Mouse (Mus musculus): ENCODE measurements around the gene Tmem203. TPM values are rescaled to one million over a fixed set of nuclear protein-coding genes. Genes with fewer than 3 reads are reported as not detected.

Gene Tmem203
- polyA plus RNA-seq, 1 experiment from 2014 or later: 24.5 TPM

GRCm38 (mm10) chr2:25297093-25297492 is 41.9 kb downstream of the Tmem203 start:
- H3K36me3 ChIP-seq: no peaks in the 10 kb centered on the region
- H3K4me1 ChIP-seq: peaks cover 7% of the 10 kb centered on the region; the same call in 1 of the 2 replicates
- no peak for ATAC-seq (ENCODE audit: borderline replicate concordance, extremely low read depth, low FRiP score, low TSS enrichment)
- no peaks in the 10 kb centered on the region for H3K9me3 ChIP-seq
- H3K4me2 ChIP-seq: no peak overlapping the region
- H3K9ac ChIP-seq: no peak overlapping the region
- H3K4me3 ChIP-seq: no peak overlapping the region
- WGBS: 70% methylated on average over 8 of the region's 8 CpGs
- H3K27me3 ChIP-seq: peaks cover 43% of the 10 kb centered on the region
- no peak overlapping the region for H3K27ac ChIP-seq

GRCm38 (mm10) chr2:25298046-25298445 is 42.8 kb downstream of the Tmem203 start:
- Histone ChIP-seq H3K4me3 (no peak overlapping the region), H3K9ac (no peak overlapping the region), H3K36me3 (no peaks in the 10 kb centered on the region), H3K27me3 (peaks cover 38% of the 10 kb centered on the region), H3K27ac (no peak overlapping the region), H3K4me1 (no peaks in the 10 kb centered on the region), H3K9me3 (no peaks in the 10 kb centered on the region), H3K4me2 (no peak overlapping the region)
- WGBS: 73% methylated on average over 10 of the region's 10 CpGs
- ATAC-seq (ENCODE audit: borderline replicate concordance, extremely low read depth, low FRiP score, low TSS enrichment): no peak

- no peak overlapping the region for H3K4me3 ChIP-seq
- H3K9me3 ChIP-seq: no peaks in the 10 kb centered on the region
- no peak overlapping the region for H3K9ac ChIP-seq
- peaks cover 43% of the 10 kb centered on the region for H3K27me3 ChIP-seq
- no peak overlapping the region for H3K27ac ChIP-seq
- H3K4me2 ChIP-seq: no peak overlapping the region
- ATAC-seq (ENCODE audit: borderline replicate concordance, extremely low read depth, low FRiP score, low TSS enrichment): peak; percentile 12; the same call in 1 of the 2 replicates
- WGBS: 63% methylated on average over 3 of the region's 3 CpGs
- H3K4me1 ChIP-seq: peaks cover 10% of the 10 kb centered on the region
- H3K36me3 ChIP-seq: no peaks in the 10 kb centered on the region
These were observed 48.2 kb downstream of the Tmem203 start for GRCm38 (mm10) chr2:25303452-25303851.

- Histone ChIP-seq H3K4me2 (peak overlapping the region; percentile 79; the same call in 1 of the 2 replicates), H3K27ac (no peak overlapping the region), H3K4me1 (peaks cover 10% of the 10 kb centered on the region), H3K4me3 (peak overlapping the region; percentile 44), H3K27me3 (peaks cover 50% of the 10 kb centered on the region), H3K9ac (no peak overlapping the region), H3K9me3 (no peaks in the 10 kb centered on the region), H3K36me3 (no peaks in the 10 kb centered on the region)
- WGBS: 64% methylated on average over 7 of the region's 7 CpGs
- no peak for ATAC-seq (ENCODE audit: borderline replicate concordance, extremely low read depth, low FRiP score, low TSS enrichment)
These were observed 48.9 kb downstream of the Tmem203 start for GRCm38 (mm10) chr2:25303931-25304656.

- peak; percentile 73 for ATAC-seq (ENCODE audit: borderline replicate concordance, extremely low read depth, low FRiP score, low TSS enrichment)
- 3% methylated on average over 43 of the region's 45 CpGs for WGBS
- peak overlapping the region; percentile 34; the same call in 1 of the 2 replicates for H3K9ac ChIP-seq
These were observed 49.7 kb downstream of the Tmem203 start for GRCm38 (mm10) chr2:25304657-25305541.

More at GRCm38 (mm10) chr2:25304657-25305541, 49.7 kb downstream of the Tmem203 start:
- no peaks in the 10 kb centered on the region for H3K36me3 ChIP-seq
- H3K27me3 ChIP-seq: peaks cover 57% of the 10 kb centered on the region
- peaks cover 10% of the 10 kb centered on the region for H3K4me1 ChIP-seq
- H3K4me3 ChIP-seq: peak overlapping the region; percentile 44
- no peaks in the 10 kb centered on the region for H3K9me3 ChIP-seq
- H3K4me2 ChIP-seq: peak overlapping the region; percentile 79
- H3K27ac ChIP-seq: no peak overlapping the region

Other genes starting within 250 kb of the Tmem203 start
- gene Nsmf, start 201.1 kb upstream of the Tmem203 start, polyA plus RNA-seq (2015; fragmentation: Nextera tagmentation; extraction: Ambion mirVana): 67.3 and 71.1 TPM in 2 replicates
- 0.31 and 0.52 TPM in 2 replicates for gene Entpd8, start 175.1 kb upstream of the Tmem203 start, polyA plus RNA-seq (2015; fragmentation: Nextera tagmentation; extraction: Ambion mirVana)
- 1.0 and 1.1 TPM in 2 replicates for gene Noxa1, start 160.3 kb upstream of the Tmem203 start, polyA plus RNA-seq (2015; fragmentation: Nextera tagmentation; extraction: Ambion mirVana)
- 15.7 and 16.0 TPM in 2 replicates for gene Nrarp, start 74.7 kb upstream of the Tmem203 start, polyA plus RNA-seq (2015; fragmentation: Nextera tagmentation; extraction: Ambion mirVana)
- gene Tor4a, start 58.6 kb upstream of the Tmem203 start, polyA plus RNA-seq (2015; fragmentation: Nextera tagmentation; extraction: Ambion mirVana): 8.8 and 11.7 TPM in 2 replicates
- gene Nelfb, start 44.0 kb upstream of the Tmem203 start, polyA plus RNA-seq (2015; fragmentation: Nextera tagmentation; extraction: Ambion mirVana): 121 and 122 TPM in 2 replicates
- not detected in 2 replicates for gene Stpg3, start 40.8 kb upstream of the Tmem203 start, polyA plus RNA-seq (2015; fragmentation: Nextera tagmentation; extraction: Ambion mirVana)
- gene Fam166a, start 36.7 kb upstream of the Tmem203 start, polyA plus RNA-seq (2015; fragmentation: Nextera tagmentation; extraction: Ambion mirVana): 0.69 and 1.4 TPM in 2 replicates
- gene Tubb4b, start 30.7 kb upstream of the Tmem203 start, polyA plus RNA-seq (2015; fragmentation: Nextera tagmentation; extraction: Ambion mirVana): 704 and 709 TPM in 2 replicates
- not detected in 2 replicates for gene Slc34a3, start 21.1 kb upstream of the Tmem203 start, polyA plus RNA-seq (2015; fragmentation: Nextera tagmentation; extraction: Ambion mirVana)
- not detected in 2 replicates for gene Rnf224, start 18.7 kb upstream of the Tmem203 start, polyA plus RNA-seq (2015; fragmentation: Nextera tagmentation; extraction: Ambion mirVana)
- gene Rnf208, start 13.2 kb upstream of the Tmem203 start, polyA plus RNA-seq (2015; fragmentation: Nextera tagmentation; extraction: Ambion mirVana): 8.9 and 9.9 TPM in 2 replicates
- 0.19 and 0.35 TPM in 2 replicates for gene Cysrt1, start 13.0 kb upstream of the Tmem203 start, polyA plus RNA-seq (2015; fragmentation: Nextera tagmentation; extraction: Ambion mirVana)
- gene AL732309.1, start 8.6 kb upstream of the Tmem203 start, polyA plus RNA-seq (2015; fragmentation: Nextera tagmentation; extraction: Ambion mirVana): 3.5 and 5.0 TPM in 2 replicates
- 6.7 and 8.7 TPM in 2 replicates for gene Tprn, start 7.2 kb downstream of the Tmem203 start, polyA plus RNA-seq (2015; fragmentation: Nextera tagmentation; extraction: Ambion mirVana)
- gene Ssna1, start 17.0 kb downstream of the Tmem203 start, polyA plus RNA-seq (2015; fragmentation: Nextera tagmentation; extraction: Ambion mirVana): 229 and 239 TPM in 2 replicates
- 132 and 136 TPM in 2 replicates for gene Anapc2, start 17.0 kb downstream of the Tmem203 start, polyA plus RNA-seq (2015; fragmentation: Nextera tagmentation; extraction: Ambion mirVana)
- gene Tmem210, start 32.7 kb downstream of the Tmem203 start, polyA plus RNA-seq (2015; fragmentation: Nextera tagmentation; extraction: Ambion mirVana): not detected in 2 replicates
- 3.4 and 4.5 TPM in 2 replicates for gene Lrrc26, start 34.5 kb downstream of the Tmem203 start, polyA plus RNA-seq (2015; fragmentation: Nextera tagmentation; extraction: Ambion mirVana)
- 0.45 and 0.48 TPM in 2 replicates for gene Grin1, start 63.7 kb downstream of the Tmem203 start, polyA plus RNA-seq (2015; fragmentation: Nextera tagmentation; extraction: Ambion mirVana)
- 48.8 and 52.0 TPM in 2 replicates for gene Man1b1, start 76.9 kb downstream of the Tmem203 start, polyA plus RNA-seq (2015; fragmentation: Nextera tagmentation; extraction: Ambion mirVana)
- 14.5 and 14.9 TPM in 2 replicates for gene Dpp7, start 100.9 kb downstream of the Tmem203 start, polyA plus RNA-seq (2015; fragmentation: Nextera tagmentation; extraction: Ambion mirVana)
- gene Uap1l1, start 110.2 kb downstream of the Tmem203 start, polyA plus RNA-seq (2015; fragmentation: Nextera tagmentation; extraction: Ambion mirVana): 16.4 and 20.5 TPM in 2 replicates
- gene Sapcd2, start 116.9 kb downstream of the Tmem203 start, polyA plus RNA-seq (2015; fragmentation: Nextera tagmentation; extraction: Ambion mirVana): 42.2 and 45.2 TPM in 2 replicates
- 2.1 and 3.6 TPM in 2 replicates for gene Entpd2, start 140.4 kb downstream of the Tmem203 start, polyA plus RNA-seq (2015; fragmentation: Nextera tagmentation; extraction: Ambion mirVana)
- 27.5 and 28.7 TPM in 2 replicates for gene Npdc1, start 143.9 kb downstream of the Tmem203 start, polyA plus RNA-seq (2015; fragmentation: Nextera tagmentation; extraction: Ambion mirVana)
- gene Fut7, start 167.8 kb downstream of the Tmem203 start, polyA plus RNA-seq (2015; fragmentation: Nextera tagmentation; extraction: Ambion mirVana): 0.11 TPM in 1 of 2 replicates, not detected in the other
- gene Abca2, start 173.3 kb downstream of the Tmem203 start, polyA plus RNA-seq (2015; fragmentation: Nextera tagmentation; extraction: Ambion mirVana): 4.5 and 4.8 TPM in 2 replicates
- 77.9 and 90.3 TPM in 2 replicates for gene Clic3, start 201.4 kb downstream of the Tmem203 start, polyA plus RNA-seq (2015; fragmentation: Nextera tagmentation; extraction: Ambion mirVana)
- gene Paxx, start 205.7 kb downstream of the Tmem203 start, polyA plus RNA-seq (2015; fragmentation: Nextera tagmentation; extraction: Ambion mirVana): 31.5 and 37.0 TPM in 2 replicates
- 10.2 and 24.3 TPM in 2 replicates for gene Ptgds, start 214.6 kb downstream of the Tmem203 start, polyA plus RNA-seq (2015; fragmentation: Nextera tagmentation; extraction: Ambion mirVana)
- gene Lcn12, start 238.5 kb downstream of the Tmem203 start, polyA plus RNA-seq (2015; fragmentation: Nextera tagmentation; extraction: Ambion mirVana): not detected in 2 replicates
- 72.8 and 76.2 TPM in 2 replicates for gene Fbxw5, start 245.3 kb downstream of the Tmem203 start, polyA plus RNA-seq (2015; fragmentation: Nextera tagmentation; extraction: Ambion mirVana)
- gene C8g, start 246.3 kb downstream of the Tmem203 start, polyA plus RNA-seq (2015; fragmentation: Nextera tagmentation; extraction: Ambion mirVana): 5.8 and 6.6 TPM in 2 replicates

Data from lung, embryonic 15.5 days (tissue).